In genomic region chr14:36414180-36414579, GRCm38 (mm10) we compare ENCODE assay signal across 20 mouse cellular contexts.
DNase-seq lines count a peak whose midpoint lies in the region; ATAC-seq lines count a peak whose summit lies in the region.
"Had no signal": no experiment of that assay in that cellular context is flagged by ENCODE, and none has a peak within 500 bp of the region (broad histone marks: within the 10 kb centered on the region; RNA-seq: fewer than 3 reads in every experiment).

No protein-coding gene starts in this region.

- 76% methylated on average over 1 of the region's 1 CpGs for WGBS in midbrain, embryonic 10.5 days
- 58% methylated on average over 1 of the region's 1 CpGs for WGBS in midbrain, embryonic 16.5 days
- 54% methylated on average over 1 of the region's 1 CpGs for WGBS in neural tube, embryonic 12.5 days
- 32% methylated on average over 1 of the region's 1 CpGs for WGBS in neural tube, embryonic 15.5 days

- peaks cover 15% of the 10 kb centered on the region for H3K27me3 ChIP-seq in midbrain, embryonic 10.5 days (ENCODE audit: low read depth, poor library complexity, severe bottlenecking)
- H3K27me3 ChIP-seq in midbrain, embryonic 16.5 days (ENCODE audit: control insufficient read depth, insufficient read depth, low read depth, low read length): no peaks in the 10 kb centered on the region
- H3K27me3 ChIP-seq in neural tube, embryonic 12.5 days (replicated peaks): no peaks in the 10 kb centered on the region
- no peaks in the 10 kb centered on the region for H3K27me3 ChIP-seq in neural tube, embryonic 15.5 days (replicated peaks)
- H3K27me3 ChIP-seq: CH12.LX; embryonic facial prominence, embryonic 12.5 days; forebrain, embryonic 13.5 days; forebrain, embryonic 15.5 days; Patski had no signal

- no peaks in the 10 kb centered on the region for H3K36me3 ChIP-seq in midbrain, embryonic 10.5 days
- no peaks in the 10 kb centered on the region for H3K36me3 ChIP-seq in midbrain, embryonic 16.5 days (ENCODE audit: control insufficient read depth, insufficient read depth, low read length)
- H3K36me3 ChIP-seq in neural tube, embryonic 12.5 days: no peaks in the 10 kb centered on the region
- H3K36me3 ChIP-seq in neural tube, embryonic 15.5 days: no peaks in the 10 kb centered on the region
- H3K36me3 ChIP-seq: embryonic facial prominence, embryonic 10.5 days; embryonic facial prominence, embryonic 12.5 days; forebrain, embryonic 15.5 days; G1E had no signal

- H3K4me2 ChIP-seq in midbrain, embryonic 16.5 days (ENCODE audit: low read length): no peak overlapping the region
- no peak overlapping the region for H3K4me2 ChIP-seq in neural tube, embryonic 12.5 days (replicated peaks)
- H3K4me2 ChIP-seq in neural tube, embryonic 15.5 days: no peak overlapping the region
- H3K4me2 ChIP-seq: embryonic facial prominence, embryonic 12.5 days; forebrain, embryonic 13.5 days; forebrain, embryonic 15.5 days had no signal

- peaks cover 17% of the 10 kb centered on the region for H3K4me1 ChIP-seq in midbrain, embryonic 10.5 days
- no peaks in the 10 kb centered on the region for H3K4me1 ChIP-seq in midbrain, embryonic 16.5 days (ENCODE audit: control insufficient read depth, insufficient read depth, low read length)
- no peaks in the 10 kb centered on the region; the same call in 1 of the 2 replicates for H3K4me1 ChIP-seq in neural tube, embryonic 12.5 days
- H3K4me1 ChIP-seq in neural tube, embryonic 15.5 days: peaks cover 8% of the 10 kb centered on the region; the same call in 1 of the 2 replicates
- H3K4me1 ChIP-seq: embryonic facial prominence, embryonic 10.5 days; embryonic facial prominence, embryonic 12.5 days; forebrain, embryonic 13.5 days; forebrain, embryonic 15.5 days had no signal

- peak overlapping the region; percentile 39; the same call in 1 of the 2 replicates for H3K27ac ChIP-seq in midbrain, embryonic 10.5 days (replicated peaks)
- no peak overlapping the region for H3K27ac ChIP-seq in midbrain, embryonic 16.5 days (ENCODE audit: low read length)
- no peak overlapping the region for H3K27ac ChIP-seq in neural tube, embryonic 12.5 days
- H3K27ac ChIP-seq in neural tube, embryonic 15.5 days (replicated peaks): no peak overlapping the region
- H3K27ac ChIP-seq: embryonic facial prominence, embryonic 10.5 days; embryonic facial prominence, embryonic 12.5 days; forebrain, embryonic 13.5 days; forebrain, embryonic 15.5 days had no signal

- ATAC-seq in midbrain, embryonic 16.5 days: no peak
- 0 out of 2 replicates have a peak, but pooled peaks have one; percentile 17 for ATAC-seq in neural tube, embryonic 12.5 days (ENCODE audit: low FRiP score, low read depth)
- no peak for ATAC-seq in neural tube, embryonic 15.5 days (ENCODE audit: low FRiP score)
- ATAC-seq: activated CD4-positive, CD25-positive, alpha-beta regulatory T cell, adult 4 months; CD4-positive, CD25-positive, alpha-beta regulatory T cell, adult 4 months; forebrain, embryonic 13.5 days; forebrain, embryonic 15.5 days; forebrain, postnatal 0 days; Patski had no signal

- peak; percentile 1 for DNase-seq in embryo, embryonic 9.5 days (ENCODE audit: extremely low spot score)
- no peak for DNase-seq in embryo, embryonic 10.5 days (ENCODE audit: low spot score)
- no peak for DNase-seq in midbrain, embryonic 10.5 days (ENCODE audit: low spot score)
- DNase-seq: adrenal gland, adult 8-10 months; adrenal gland, postnatal 14 days; adrenal gland, postnatal 36 days; B cell, adult 2 months; forebrain, postnatal 0 days had no signal

- H3K9ac ChIP-seq in midbrain, embryonic 16.5 days (ENCODE audit: low read depth, low read length): no peak overlapping the region
- H3K9ac ChIP-seq in neural tube, embryonic 12.5 days: no peak overlapping the region
- no peak overlapping the region for H3K9ac ChIP-seq in neural tube, embryonic 15.5 days (replicated peaks)
- H3K9ac ChIP-seq: embryonic facial prominence, embryonic 12.5 days; forebrain, embryonic 13.5 days; forebrain, embryonic 15.5 days; forebrain, postnatal 0 days had no signal

- H3K9me3 ChIP-seq in midbrain, embryonic 10.5 days (replicated peaks): no peaks in the 10 kb centered on the region
- H3K9me3 ChIP-seq in midbrain, embryonic 16.5 days (replicated peaks; ENCODE audit: control insufficient read depth, low read length, poor library complexity, severe bottlenecking): no peaks in the 10 kb centered on the region
- no peaks in the 10 kb centered on the region for H3K9me3 ChIP-seq in neural tube, embryonic 12.5 days
- H3K9me3 ChIP-seq in neural tube, embryonic 15.5 days (replicated peaks): no peaks in the 10 kb centered on the region
- H3K9me3 ChIP-seq: embryonic facial prominence, embryonic 10.5 days; embryonic facial prominence, embryonic 12.5 days; forebrain, embryonic 13.5 days; forebrain, embryonic 15.5 days; G1E had no signal

- no peak overlapping the region for H3K4me3 ChIP-seq in midbrain, embryonic 10.5 days
- no peak overlapping the region for H3K4me3 ChIP-seq in midbrain, embryonic 16.5 days (ENCODE audit: low read depth, low read length)
- H3K4me3 ChIP-seq in neural tube, embryonic 12.5 days: no peak overlapping the region
- no peak overlapping the region for H3K4me3 ChIP-seq in neural tube, embryonic 15.5 days (replicated peaks)
- H3K4me3 ChIP-seq: embryonic facial prominence, embryonic 10.5 days; embryonic facial prominence, embryonic 12.5 days; forebrain, embryonic 13.5 days; forebrain, embryonic 15.5 days had no signal
